Mouse (Mus musculus) frontal cortex, adult 2 months (tissue): ENCODE measurements around the gene Rpap2. TPM values are rescaled to one million over a fixed set of nuclear protein-coding genes. Genes with fewer than 3 reads are reported as not detected.
A peak's percentile ranks its signal among the peaks of the same experiment; 100 is the strongest.

ENCODE experiments used
- DNase-seq, 2 experiments: peaks; one replicate each; pipeline ENCODE4 v3.0.0; 2022; ENCODE audit warnings: low spot score in 1 of 2; ENCODE audit errors: extremely low spot score in 1 of 2
- polyA plus RNA-seq: library from polyadenylated mRNA; depleted of rRNA; stranded (reverse); fragments of >200 nt; gene quantifications from 2 replicates; pipeline ENCODE4 v1.2.3, GENCODE M21; 2012; rRNA removed

The Rpap2 gene
- polyA plus RNA-seq, result 13.3 and 16.0 TPM in 2 replicates

GRCm38 (mm10) chr5:107597301-107598077 is at the start of gene Rpap2, which contains the start of gene Glmn:
Gene Rpap2 (plus strand): TSS chr5:107597373.
Gene Glmn (minus strand): TSS chr5:107597888.
- DNase-seq, result peak; percentile 64 to 85

GRCm38 (mm10) chr5:107547955-107548354 is 49.2 kb upstream of the Rpap2 start:
- no peak for DNase-seq

GRCm38 (mm10) chr5:107548444-107548843 is 48.7 kb upstream of the Rpap2 start:
- DNase-seq, result no peak

GRCm38 (mm10) chr5:107554336-107554735 is 42.8 kb upstream of the Rpap2 start:
- DNase-seq, result no peak

GRCm38 (mm10) chr5:107556969-107557368 is 40.2 kb upstream of the Rpap2 start:
- no peak for DNase-seq

- DNase-seq, result no peak
Measured at GRCm38 (mm10) chr5:107569148-107569547, 28.0 kb upstream of the Rpap2 start.

- no peak for DNase-seq
Measured at GRCm38 (mm10) chr5:107598380-107598779, 1.2 kb downstream of the Rpap2 start.

GRCm38 (mm10) chr5:107611224-107611623 is 14.1 kb downstream of the Rpap2 start:
- DNase-seq, result peak; percentile 32 to 85

GRCm38 (mm10) chr5:107617986-107618385 is 20.8 kb downstream of the Rpap2 start:
- no peak for DNase-seq

GRCm38 (mm10) chr5:107621327-107621726 is 24.2 kb downstream of the Rpap2 start:
- DNase-seq, result no peak

GRCm38 (mm10) chr5:107633651-107634050 is 36.5 kb downstream of the Rpap2 start:
- DNase-seq, result no peak

GRCm38 (mm10) chr5:107637106-107637505 is 39.9 kb downstream of the Rpap2 start:
- DNase-seq, result no peak

GRCm38 (mm10) chr5:107638366-107638765 is 41.2 kb downstream of the Rpap2 start:
- DNase-seq, result peak in 1 of 2 experiments; percentile 15

GRCm38 (mm10) chr5:107644595-107644994 is 47.4 kb downstream of the Rpap2 start:
- no peak for DNase-seq

- no peak for DNase-seq
Measured at GRCm38 (mm10) chr5:107645935-107646334, 48.8 kb downstream of the Rpap2 start.

GRCm38 (mm10) chr5:107647580-107647979 is 50.4 kb downstream of the Rpap2 start:
- no peak for DNase-seq

- no peak for DNase-seq
Measured at GRCm38 (mm10) chr5:107648552-107649125, 51.5 kb downstream of the Rpap2 start.

- no peak for DNase-seq
Measured at GRCm38 (mm10) chr5:107649680-107650079, 52.5 kb downstream of the Rpap2 start.

GRCm38 (mm10) chr5:107650427-107650826 is 53.3 kb downstream of the Rpap2 start:
- DNase-seq, result no peak

GRCm38 (mm10) chr5:107652055-107652660 is 55.0 kb downstream of the Rpap2 start:
- DNase-seq, result no peak

- no peak for DNase-seq
Measured at GRCm38 (mm10) chr5:107678392-107678791, 81.2 kb downstream of the Rpap2 start.

GRCm38 (mm10) chr5:107681300-107681699 is 84.1 kb downstream of the Rpap2 start:
- DNase-seq, result no peak
